Mouse (Mus musculus) MEL (cell line): Measurements from ENCODE around the gene Fam114a1.

Experiments used
- CHD1 ChIP-seq: IDR thresholded peaks from 2 replicates; pipeline ENCODE4 v1.6.1; 2012; ENCODE audit warnings: low read depth, mild to moderate bottlenecking, inconsistent platforms, low read length, improper control_type of control experiment
- CHD2 ChIP-seq: IDR thresholded peaks from 2 replicates; pipeline ENCODE4 v1.6.1; 2011; ENCODE audit warnings: low read length, improper control_type of control experiment
- CTCF ChIP-seq, 3 experiments: IDR thresholded peaks in 2 of 3; conservative IDR thresholded peaks in 1 of 3; 2 replicates each; pipeline ENCODE4 v1.5.1; 2011 to 2012; ENCODE audit warnings: low read length in 3 of 3, low read depth in 2 of 3, mild to moderate bottlenecking in 2 of 3, improper control_type of control experiment in 1 of 3, inconsistent platforms in 1 of 3, mixed read lengths in 1 of 3, moderate library complexity in 1 of 3; ENCODE audit not compliant: control insufficient read depth in 1 of 3, insufficient read depth in 1 of 3, poor library complexity in 1 of 3, severe bottlenecking in 1 of 3
- E2F4 ChIP-seq: IDR thresholded peaks from 2 replicates; pipeline ENCODE4 v1.6.1; 2011; ENCODE audit warnings: low read depth, low read length, improper control_type of control experiment, borderline replicate concordance
- HCFC1 ChIP-seq: IDR thresholded peaks from 2 replicates; pipeline ENCODE4 v1.6.1; 2012; ENCODE audit warnings: low read depth, mild to moderate bottlenecking, inconsistent platforms, low read length, improper control_type of control experiment, moderate library complexity
- MAZ ChIP-seq: IDR thresholded peaks from 2 replicates; pipeline ENCODE4 v1.6.1; 2012; ENCODE audit warnings: low read depth, mild to moderate bottlenecking, inconsistent platforms, low read length, improper control_type of control experiment
- MYC ChIP-seq: IDR thresholded peaks from 2 replicates; pipeline ENCODE4 v1.6.1; 2011; ENCODE audit warnings: low read depth, mild to moderate bottlenecking, low read length, improper control_type of control experiment, moderate library complexity
- POLR2A ChIP-seq, 2 experiments: IDR thresholded peaks; 2 replicates each; pipeline ENCODE4 v1.6.1; 2011 to 2012; ENCODE audit warnings: low read length in 2 of 2, mild to moderate bottlenecking in 2 of 2, control low read depth in 1 of 2, improper control_type of control experiment in 1 of 2, low read depth in 1 of 2, moderate library complexity in 1 of 2; ENCODE audit not compliant: control insufficient read depth in 1 of 2, insufficient read depth in 1 of 2, poor library complexity in 1 of 2
- SIN3A ChIP-seq: IDR thresholded peaks from 2 replicates; pipeline ENCODE4 v1.6.1; 2012; ENCODE audit warnings: low read length, improper control_type of control experiment, inconsistent platforms
- TBP ChIP-seq: IDR thresholded peaks from 2 replicates; pipeline ENCODE4 v1.8.0; 2011; ENCODE audit warnings: low read depth, low read length, improper control_type of control experiment
- ZC3H11A ChIP-seq: IDR thresholded peaks from 2 replicates; pipeline ENCODE4 v1.6.1; 2012; ENCODE audit warnings: low read depth, mild to moderate bottlenecking, inconsistent platforms, low read length, improper control_type of control experiment

- TF ChIP-seq POLR2A (IDR thresholded peaks at IDR 0.05; ENCODE audit: control insufficient read depth in 1 of 2, insufficient read depth in 1 of 2, low read depth in 1 of 2, low read length in 2 of 2, poor library complexity in 1 of 2) = no peak
- no peak for TF ChIP-seq ZC3H11A
- no peak for TF ChIP-seq CTCF (IDR thresholded peaks at IDR 0.05 in 2 of 3, conservative IDR thresholded peaks at IDR 0.05 in 1 of 3; ENCODE audit: control insufficient read depth in 1 of 3, insufficient read depth in 1 of 3, low read depth in 2 of 3, low read length in 3 of 3, poor library complexity in 1 of 3, severe bottlenecking in 1 of 3)
- no peak for TF ChIP-seq SIN3A
- TF ChIP-seq MAZ = no peak
- TF ChIP-seq CHD2 = no peak
- TF ChIP-seq E2F4 = no peak
- TF ChIP-seq CHD1 = no peak
- no peak for TF ChIP-seq HCFC1
- no peak for TF ChIP-seq TBP
- TF ChIP-seq MYC = no peak
These were observed 69.1 kb downstream of the Fam114a1 start for GRCm38 (mm10) chr5:65038811-65039571.
